Comparison of ENCODE assay signal across 13 mouse cellular contexts in genomic region chr10:122029738-122030137, GRCm38 (mm10). TPM values are rescaled to one million over a fixed set of nuclear protein-coding genes. Genes with fewer than 3 reads are reported as not detected.
DNase-seq lines count a peak whose midpoint lies in the region; ATAC-seq lines count a peak whose summit lies in the region.
"Had no signal": no experiment of that assay in that cellular context is flagged by ENCODE, and none has a peak within 500 bp of the region (broad histone marks: within the 10 kb centered on the region; RNA-seq: fewer than 3 reads in every experiment).

No protein-coding gene starts in this region.

- H3K36me3 ChIP-seq in heart, embryonic 15.5 days = no peaks in the 10 kb centered on the region
- H3K36me3 ChIP-seq in lung, embryonic 15.5 days = no peaks in the 10 kb centered on the region
- no peaks in the 10 kb centered on the region for H3K36me3 ChIP-seq in intestine, embryonic 15.5 days
- H3K36me3 ChIP-seq: forebrain, embryonic 12.5 days had no signal

- H3K9ac ChIP-seq in heart, embryonic 15.5 days = no peak overlapping the region
- no peak overlapping the region for H3K9ac ChIP-seq in lung, embryonic 15.5 days
- H3K9ac ChIP-seq in intestine, embryonic 15.5 days = no peak overlapping the region
- H3K9ac ChIP-seq: forebrain, embryonic 12.5 days had no signal

- DNase-seq in heart, adult 11 months = no peak
- no peak for DNase-seq in lung, postnatal 25 days (ENCODE audit: low spot score)
- no peak for DNase-seq in adrenal gland, adult (ENCODE audit: inconsistent age in 2 of 2, low spot score in 1 of 2)
- DNase-seq in layer of hippocampus, postnatal 10 days (ENCODE audit: low spot score in 2 of 2) = no peak
- DNase-seq: embryo, embryonic 11 days; right cerebral cortex, adult 18-20 months; thymus, postnatal 4 days had no signal

- peaks cover 15% of the 10 kb centered on the region for H3K4me1 ChIP-seq in heart, embryonic 15.5 days (replicated peaks)
- peaks cover 44% of the 10 kb centered on the region for H3K4me1 ChIP-seq in lung, embryonic 15.5 days
- peaks cover 11% of the 10 kb centered on the region; the same call in 1 of the 2 replicates for H3K4me1 ChIP-seq in intestine, embryonic 15.5 days (replicated peaks)
- H3K4me1 ChIP-seq: forebrain, embryonic 12.5 days had no signal

- peak overlapping the region; percentile 26; the same call in 1 of the 2 replicates for H3K4me2 ChIP-seq in heart, embryonic 15.5 days
- peak overlapping the region; percentile 47 for H3K4me2 ChIP-seq in lung, embryonic 15.5 days
- peak overlapping the region; percentile 46 for H3K4me2 ChIP-seq in intestine, embryonic 15.5 days (replicated peaks)
- H3K4me2 ChIP-seq: forebrain, embryonic 12.5 days had no signal

- ATAC-seq in heart, embryonic 15.5 days (replicated peaks; ENCODE audit: insufficient number of reproducible peaks, insufficient read depth, low FRiP score, low read depth) = no peak
- ATAC-seq in lung, embryonic 15.5 days (ENCODE audit: borderline replicate concordance, extremely low read depth, low FRiP score, low TSS enrichment) = peak; percentile 50; the same call in 1 of the 2 replicates
- peak; percentile 57 for ATAC-seq in intestine, embryonic 15.5 days
- peak; percentile 42 for ATAC-seq in megakaryocyte progenitor cell, adult 5-6 weeks (replicated peaks; ENCODE audit: poor library complexity)
- ATAC-seq: hindbrain, embryonic 16.5 days had no signal

- no peaks in the 10 kb centered on the region for H3K9me3 ChIP-seq in heart, embryonic 15.5 days (replicated peaks)
- no peaks in the 10 kb centered on the region for H3K9me3 ChIP-seq in lung, embryonic 15.5 days
- no peaks in the 10 kb centered on the region for H3K9me3 ChIP-seq in intestine, embryonic 15.5 days
- H3K9me3 ChIP-seq: forebrain, embryonic 12.5 days had no signal

- H3K27ac ChIP-seq in heart, embryonic 15.5 days = no peak overlapping the region
- H3K27ac ChIP-seq in lung, embryonic 15.5 days = peak overlapping the region; percentile 58
- H3K27ac ChIP-seq in intestine, embryonic 15.5 days = peak overlapping the region; percentile 36; the same call in 1 of the 2 replicates
- H3K27ac ChIP-seq: forebrain, embryonic 12.5 days had no signal

- H3K4me3 ChIP-seq in heart, embryonic 15.5 days = no peak overlapping the region
- H3K4me3 ChIP-seq in lung, embryonic 15.5 days = peak overlapping the region; percentile 18; the same call in 1 of the 2 replicates
- no peak overlapping the region for H3K4me3 ChIP-seq in intestine, embryonic 15.5 days (replicated peaks)
- H3K4me3 ChIP-seq: forebrain, embryonic 12.5 days had no signal

- 63% methylated on average over 7 of the region's 7 CpGs for WGBS in heart, embryonic 15.5 days
- 12% methylated on average over 7 of the region's 7 CpGs for WGBS in lung, embryonic 15.5 days
- 17% methylated on average over 7 of the region's 7 CpGs for WGBS in intestine, embryonic 15.5 days

- H3K27me3 ChIP-seq in heart, embryonic 15.5 days = peaks cover 17% of the 10 kb centered on the region
- H3K27me3 ChIP-seq in lung, embryonic 15.5 days = no peaks in the 10 kb centered on the region
- H3K27me3 ChIP-seq in intestine, embryonic 15.5 days (replicated peaks) = no peaks in the 10 kb centered on the region
- H3K27me3 ChIP-seq: forebrain, embryonic 12.5 days had no signal

RNA-seq across cellular contexts. Expression of gene Srgap1, which starts 17.4 kb away (rescaled TPM):
- polyA plus RNA-seq in heart, embryonic 15.5 days (2015; fragmentation: Nextera tagmentation; extraction: Ambion mirVana) = 7.1 and 7.6 TPM in 2 replicates
- polyA plus RNA-seq in lung, embryonic 15.5 days (2015; fragmentation: Nextera tagmentation; extraction: Ambion mirVana) = 9.7 and 10.7 TPM in 2 replicates
- polyA plus RNA-seq in intestine, embryonic 15.5 days (2015; fragmentation: Nextera tagmentation; extraction: Ambion mirVana) = 7.4 and 7.7 TPM in 2 replicates
- 0.07 and 0.90 TPM in 2 replicates for total RNA-seq in megakaryocyte progenitor cell, adult 5-6 weeks (2015)
- 0.07 TPM in 1 of 2 replicates, not detected in the other for total RNA-seq in megakaryocyte progenitor cell, adult 5-6 weeks (2017)
- total RNA-seq in layer of hippocampus, postnatal 10 days (2021) = 10 to 100 TPM; 33.5 to 36.2 TPM
